8 mouse cellular contexts compared by ENCODE assay signal in the genomic region with DNA sequence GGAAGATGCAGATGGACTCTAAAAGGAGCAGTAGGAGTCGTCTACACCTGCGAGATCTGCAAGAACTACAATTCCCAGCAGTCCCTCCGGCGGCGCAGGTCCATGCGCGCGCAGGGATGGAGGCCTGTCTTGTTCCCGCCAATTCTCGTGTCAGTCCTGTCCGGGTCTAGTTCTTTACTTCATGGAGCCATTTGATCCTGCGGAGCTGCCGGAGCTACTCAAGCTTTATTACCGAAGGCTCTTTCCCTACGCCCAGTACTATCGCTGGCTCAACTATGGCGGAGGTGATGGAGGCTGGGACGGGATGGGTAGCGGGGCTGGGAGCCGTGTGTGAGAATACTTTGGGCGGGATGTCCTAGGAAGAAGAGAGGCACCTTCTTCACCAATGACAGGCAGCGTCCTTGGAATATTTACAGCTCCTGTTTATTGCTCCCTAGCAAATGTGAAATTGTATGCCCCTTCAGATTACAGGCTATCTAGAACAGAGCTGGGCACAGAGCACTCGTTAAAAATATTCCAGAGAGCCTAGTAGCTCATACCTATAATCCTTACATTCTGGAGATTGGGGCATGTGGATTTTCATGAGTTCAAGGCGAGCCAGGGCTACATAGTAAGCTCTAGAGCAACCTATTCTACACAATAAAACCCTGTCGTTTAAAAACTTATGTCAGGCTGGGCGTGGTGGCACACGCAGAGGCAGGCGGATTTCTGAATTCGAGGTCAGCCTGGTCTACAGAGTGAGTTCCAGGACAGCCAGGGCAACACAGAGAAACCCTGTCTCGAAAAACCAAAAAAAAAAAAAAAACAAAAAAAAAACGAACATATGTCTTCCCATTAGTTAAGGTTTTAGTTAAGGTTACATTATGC. TPM values are rescaled to one million over a fixed set of nuclear protein-coding genes. Genes with fewer than 3 reads are reported as not detected.
DNase-seq lines count a peak whose midpoint lies in the region; ATAC-seq and TF ChIP-seq lines count a peak whose summit lies in the region.

Gene Prim1, plus strand, starts transcription at position 101 of the 867 bp plus-strand sequence.

- TF ChIP-seq CTCF in brain, embryonic 14.5 days (IDR thresholded peaks at IDR 0.05; ENCODE audit: borderline replicate concordance, extremely low read depth, insufficient read depth, insufficient read length), result no peak
- TF ChIP-seq CTCF in kidney, postnatal 0 days (IDR thresholded peaks at IDR 0.05; ENCODE audit: low read depth), result no peak

- H3K36me3 ChIP-seq in heart, embryonic 12.5 days, result peaks cover 23% of the 10 kb centered on the region
- H3K36me3 ChIP-seq in kidney, postnatal 0 days (ENCODE audit: insufficient read depth, low read length), result no peaks in the 10 kb centered on the region
- peaks cover 31% of the 10 kb centered on the region for H3K36me3 ChIP-seq in liver, embryonic 13.5 days
- peaks cover 20% of the 10 kb centered on the region for H3K36me3 ChIP-seq in stomach, embryonic 14.5 days (ENCODE audit: control insufficient read depth, insufficient read depth, low read length)

- H3K9me3 ChIP-seq in heart, embryonic 12.5 days (replicated peaks), result no peaks in the 10 kb centered on the region
- no peaks in the 10 kb centered on the region for H3K9me3 ChIP-seq in kidney, postnatal 0 days (replicated peaks; ENCODE audit: low read length)
- H3K9me3 ChIP-seq in liver, embryonic 13.5 days (replicated peaks), result no peaks in the 10 kb centered on the region
- H3K9me3 ChIP-seq in stomach, embryonic 14.5 days (ENCODE audit: control insufficient read depth, low read depth, low read length), result no peaks in the 10 kb centered on the region

- 6% methylated on average over 31 of the region's 31 CpGs for WGBS in heart, embryonic 12.5 days
- WGBS in kidney, postnatal 0 days, result 4% methylated on average over 31 of the region's 31 CpGs
- WGBS in liver, embryonic 13.5 days (ENCODE audit: insufficient replicate concordance), result 2% methylated on average over 31 of the region's 31 CpGs
- 4% methylated on average over 31 of the region's 31 CpGs for WGBS in stomach, embryonic 14.5 days

- H3K27me3 ChIP-seq in heart, embryonic 12.5 days (replicated peaks), result no peaks in the 10 kb centered on the region
- no peaks in the 10 kb centered on the region for H3K27me3 ChIP-seq in kidney, postnatal 0 days (ENCODE audit: insufficient read depth, low read length)
- H3K27me3 ChIP-seq in liver, embryonic 13.5 days, result no peaks in the 10 kb centered on the region
- H3K27me3 ChIP-seq in stomach, embryonic 14.5 days (ENCODE audit: control insufficient read depth, insufficient read depth, low read length), result no peaks in the 10 kb centered on the region

- no peaks in the 10 kb centered on the region for H3K4me1 ChIP-seq in heart, embryonic 12.5 days (replicated peaks)
- no peaks in the 10 kb centered on the region for H3K4me1 ChIP-seq in kidney, postnatal 0 days (replicated peaks; ENCODE audit: insufficient read depth, low read length)
- peaks cover 14% of the 10 kb centered on the region for H3K4me1 ChIP-seq in liver, embryonic 13.5 days (replicated peaks)
- no peaks in the 10 kb centered on the region for H3K4me1 ChIP-seq in stomach, embryonic 14.5 days (ENCODE audit: control insufficient read depth, insufficient read depth, low read length)

- TF ChIP-seq POLR2A in brain, embryonic 14.5 days (IDR thresholded peaks at IDR 0.05; ENCODE audit: borderline replicate concordance, extremely low read depth, insufficient read depth, insufficient read length, poor library complexity, severe bottlenecking), result no peak; the same call in 1 of the 2 replicates

- peak; percentile 87 for DNase-seq in CD4-positive, CD25-positive, alpha-beta regulatory T cell, adult 2 months (ENCODE audit: low read depth, low spot score)
- peak; percentile 95 for DNase-seq in brain, embryonic 14.5 days (ENCODE audit: low read depth)
- DNase-seq in kidney, postnatal 0 days (ENCODE audit: low spot score), result peak; percentile 87
- peak; percentile 84 for DNase-seq in liver, embryonic 13.5 days
- peak; percentile 53 to 58 for DNase-seq in natural killer cell, adult 2 months (ENCODE audit: low spot score in 2 of 2)

- H3K27ac ChIP-seq in heart, embryonic 12.5 days (ENCODE audit: poor library complexity, severe bottlenecking), result peak within 1 kb of the TSS; percentile 3; the same call in 1 of the 2 replicates
- H3K27ac ChIP-seq in kidney, postnatal 0 days, result peak within 1 kb of the TSS; percentile 60
- H3K27ac ChIP-seq in liver, embryonic 13.5 days, result peak within 1 kb of the TSS; percentile 73
- 0 out of 2 replicates have a peak within 1 kb of the TSS, but pooled peaks have one; percentile 49 for H3K27ac ChIP-seq in stomach, embryonic 14.5 days (ENCODE audit: low read length)

- H3K4me2 ChIP-seq in heart, embryonic 12.5 days, result peak within 1 kb of the TSS; percentile 74
- peak within 1 kb of the TSS; percentile 74 for H3K4me2 ChIP-seq in kidney, postnatal 0 days (ENCODE audit: low read length)
- H3K4me2 ChIP-seq in liver, embryonic 13.5 days, result peak within 1 kb of the TSS; percentile 78
- peak within 1 kb of the TSS; percentile 73 for H3K4me2 ChIP-seq in stomach, embryonic 14.5 days (replicated peaks; ENCODE audit: low read depth, low read length)

- peak; percentile 98 for ATAC-seq in erythroblast, adult 5-6 weeks (replicated peaks; ENCODE audit: low FRiP score, poor library complexity, severe bottlenecking)
- ATAC-seq in heart, embryonic 12.5 days (ENCODE audit: insufficient number of reproducible peaks, low FRiP score), result peak; percentile 83
- peak; percentile 77 for ATAC-seq in kidney, postnatal 0 days (replicated peaks; ENCODE audit: low FRiP score, low read depth)
- ATAC-seq in liver, embryonic 13.5 days (ENCODE audit: low read depth), result peak; percentile 95
- ATAC-seq in stomach, embryonic 14.5 days (ENCODE audit: insufficient number of reproducible peaks, insufficient read depth, low FRiP score, low read depth), result peak; percentile 95

- peak within 1 kb of the TSS; percentile 57 for H3K4me3 ChIP-seq in heart, embryonic 12.5 days
- peak within 1 kb of the TSS; percentile 67 for H3K4me3 ChIP-seq in kidney, postnatal 0 days (replicated peaks; ENCODE audit: low read depth, low read length)
- peak within 1 kb of the TSS; percentile 71 for H3K4me3 ChIP-seq in liver, embryonic 13.5 days (replicated peaks)
- H3K4me3 ChIP-seq in stomach, embryonic 14.5 days (ENCODE audit: low read depth, low read length), result peak within 1 kb of the TSS; percentile 62

- H3K9ac ChIP-seq in heart, embryonic 12.5 days, result peak within 1 kb of the TSS; percentile 63
- peak within 1 kb of the TSS; percentile 64 for H3K9ac ChIP-seq in kidney, postnatal 0 days (ENCODE audit: low read depth, low read length)
- H3K9ac ChIP-seq in liver, embryonic 13.5 days, result peak within 1 kb of the TSS; percentile 77
- H3K9ac ChIP-seq in stomach, embryonic 14.5 days (replicated peaks; ENCODE audit: low read depth, low read length), result peak within 1 kb of the TSS; percentile 53

RNA-seq across cellular contexts. Expression of gene Prim1, which starts in this region (rescaled TPM):
- 25.4 and 35.6 TPM in 2 replicates for polyA plus RNA-seq in brain, embryonic 14.5 days (2012; rRNA removed)
- 37.6 and 56.5 TPM in 2 replicates for total RNA-seq in erythroblast, adult 5-6 weeks (2015; ENCODE audit: low replicate concordance)
- total RNA-seq in erythroblast, adult 5-6 weeks (2017; ENCODE audit: low replicate concordance), result 44.7 and 56.1 TPM in 2 replicates
- polyA plus RNA-seq in heart, embryonic 12.5 days (2016; fragmentation: Nextera tagmentation; extraction: Ambion mirVana), result 50.0 and 50.6 TPM in 2 replicates
- polyA plus RNA-seq in kidney, postnatal 0 days (2015; fragmentation: Nextera tagmentation; extraction: Ambion mirVana), result 43.9 and 53.2 TPM in 2 replicates
- 87.0 and 99.1 TPM in 2 replicates for polyA plus RNA-seq in liver, embryonic 13.5 days (2015; fragmentation: Nextera tagmentation; extraction: Ambion mirVana)
- 82.3 and 82.5 TPM in 2 replicates for polyA plus RNA-seq in stomach, embryonic 14.5 days (2014; fragmentation: Nextera tagmentation; extraction: Ambion mirVana)

Comparison
In these comparisons a context has a peak if more than half of its experiments do, and no peak if none do; other contexts are left out.
1. Peak in every context shown above with its lines: DNase-seq, ATAC-seq, H3K4me3 ChIP-seq and H3K27ac ChIP-seq.
2. H3K27ac ChIP-seq: peak in every context shown above with its lines; median percentile 73 in liver, embryonic 13.5 days; 60 in kidney, postnatal 0 days; 49 in stomach, embryonic 14.5 days; 3 in heart, embryonic 12.5 days.